Mouse (Mus musculus) heart, adult 11 months (tissue): ENCODE measurements around the gene Bcar3.
A peak's percentile ranks its signal among the peaks of the same experiment; 100 is the strongest.

Experiments used
- DNase-seq: peaks from one replicate; pipeline ENCODE4 v3.0.0; 2022

Gene Bcar3

DNA sequence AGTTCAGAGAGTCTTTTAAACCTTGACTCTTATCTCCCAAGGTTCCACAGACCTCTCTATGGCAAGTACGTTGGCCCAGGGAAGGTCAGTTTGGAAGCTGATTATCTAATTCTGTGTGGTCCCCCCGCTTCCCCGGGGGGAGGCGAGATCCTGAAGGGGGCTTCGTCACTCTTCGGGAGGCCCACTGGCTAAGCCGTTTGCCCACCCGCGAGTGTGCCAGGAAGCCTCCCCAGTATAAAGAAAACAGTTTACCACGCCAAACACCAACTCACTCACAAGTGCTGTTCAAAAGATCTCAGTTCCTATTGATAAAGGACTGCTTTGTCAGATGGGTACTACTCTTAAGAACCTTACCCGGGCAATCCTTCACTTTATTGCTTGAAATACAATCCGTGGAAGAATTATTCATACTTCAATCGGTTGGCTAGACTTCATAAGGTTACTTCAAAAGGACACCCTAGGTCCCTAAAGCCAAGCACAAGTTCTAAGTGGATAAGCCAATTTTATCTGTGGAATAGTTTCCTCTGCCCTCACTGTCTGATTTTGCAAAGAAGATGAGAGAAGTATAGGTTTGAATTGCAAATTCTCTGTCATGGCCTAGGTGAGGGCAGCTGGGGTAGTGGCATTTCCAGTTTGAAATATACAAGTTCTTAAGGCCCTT, 127.2 kb downstream of the Bcar3 start:
- DNase-seq, result no peak

- DNase-seq, result no peak
These were observed 127.9 kb downstream of the Bcar3 start for GRCm38 (mm10) chr3:122421802-122422201.

- DNase-seq, result no peak
These were observed 128.3 kb downstream of the Bcar3 start for GRCm38 (mm10) chr3:122422276-122422675.

DNA sequence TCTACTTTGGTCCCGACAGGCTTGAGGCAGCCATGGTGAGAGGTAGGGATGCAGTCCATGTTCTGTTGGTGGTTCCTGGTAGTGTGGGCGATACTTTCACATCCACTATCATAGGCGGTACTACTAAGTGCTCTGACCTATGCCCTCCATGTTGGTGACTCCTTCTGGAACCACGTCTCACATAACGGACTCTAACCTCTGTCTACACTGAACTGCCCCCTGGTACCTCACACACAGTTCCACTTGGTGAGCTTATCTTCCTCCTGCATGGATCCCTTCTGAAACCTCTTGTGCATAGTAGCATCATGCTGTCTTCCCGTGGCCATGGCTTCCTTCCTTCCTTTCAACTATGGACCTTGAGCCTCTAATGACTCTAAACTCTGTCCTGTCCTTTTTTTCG, 129.7 kb downstream of the Bcar3 start:
- DNase-seq, result no peak

DNA sequence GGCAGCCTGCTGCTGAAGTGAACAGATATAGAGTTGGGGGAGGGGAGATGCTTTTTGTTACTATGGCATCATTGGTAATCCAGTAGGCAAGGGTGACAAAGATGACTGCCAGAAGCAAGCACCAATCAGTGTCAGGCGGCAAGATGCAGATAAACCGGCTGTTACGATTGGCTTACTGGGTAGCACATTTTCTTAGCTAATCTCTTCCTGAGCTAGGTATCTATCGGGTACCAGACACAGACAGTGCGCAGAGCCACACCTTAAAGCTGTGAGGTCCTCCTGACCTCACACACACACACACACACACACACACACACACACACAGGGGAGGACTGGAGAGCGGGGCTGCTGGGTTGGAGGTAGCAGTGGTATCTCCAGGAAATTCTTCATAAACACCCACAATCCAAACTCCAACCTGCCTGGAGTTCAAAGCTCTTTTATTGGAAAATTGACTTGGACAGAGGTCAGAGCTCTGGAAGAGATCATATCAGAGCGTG, 134.4 kb downstream of the Bcar3 start:
- DNase-seq, result peak; percentile 82

DNA sequence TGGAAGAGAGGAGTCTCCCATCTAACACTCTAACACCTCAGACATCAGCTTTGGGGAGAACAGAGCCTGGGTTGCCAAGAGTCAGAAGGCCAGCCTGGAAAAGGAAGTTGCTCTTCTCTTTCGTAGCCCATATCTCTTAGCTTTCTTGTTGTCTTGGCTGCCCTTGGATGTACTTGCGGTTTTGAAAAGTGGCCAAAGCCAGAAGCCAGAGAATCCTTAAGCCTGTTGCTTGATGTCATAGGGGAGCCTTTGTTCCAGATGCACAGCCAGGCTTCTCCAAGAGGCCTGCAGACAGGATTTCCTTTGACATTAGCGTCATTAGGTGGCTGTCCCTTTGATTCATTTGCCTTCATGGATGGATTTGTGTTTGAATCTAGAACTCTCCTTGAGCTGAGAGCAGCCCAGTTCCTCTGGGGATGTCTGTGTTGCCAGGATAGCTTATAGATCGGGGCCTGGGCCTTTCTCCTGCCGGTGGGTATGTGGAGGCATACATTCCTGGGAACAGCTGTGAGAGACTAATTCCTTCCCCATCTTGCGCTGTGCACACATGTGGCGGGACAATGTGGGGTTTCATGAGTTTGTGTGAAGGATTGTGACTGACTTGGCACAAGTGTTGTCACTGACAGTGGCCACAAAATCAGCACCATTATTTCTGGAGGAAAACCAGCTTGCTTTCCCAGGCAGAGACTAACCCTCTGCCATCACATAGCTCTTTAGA, 137.0 kb downstream of the Bcar3 start:
- DNase-seq, result peak; percentile 98

- peak; percentile 90 for DNase-seq
These were observed 139.0 kb downstream of the Bcar3 start for GRCm38 (mm10) chr3:122432811-122433406.

- no peak for DNase-seq
These were observed 140.2 kb downstream of the Bcar3 start for GRCm38 (mm10) chr3:122433975-122434626.

DNA sequence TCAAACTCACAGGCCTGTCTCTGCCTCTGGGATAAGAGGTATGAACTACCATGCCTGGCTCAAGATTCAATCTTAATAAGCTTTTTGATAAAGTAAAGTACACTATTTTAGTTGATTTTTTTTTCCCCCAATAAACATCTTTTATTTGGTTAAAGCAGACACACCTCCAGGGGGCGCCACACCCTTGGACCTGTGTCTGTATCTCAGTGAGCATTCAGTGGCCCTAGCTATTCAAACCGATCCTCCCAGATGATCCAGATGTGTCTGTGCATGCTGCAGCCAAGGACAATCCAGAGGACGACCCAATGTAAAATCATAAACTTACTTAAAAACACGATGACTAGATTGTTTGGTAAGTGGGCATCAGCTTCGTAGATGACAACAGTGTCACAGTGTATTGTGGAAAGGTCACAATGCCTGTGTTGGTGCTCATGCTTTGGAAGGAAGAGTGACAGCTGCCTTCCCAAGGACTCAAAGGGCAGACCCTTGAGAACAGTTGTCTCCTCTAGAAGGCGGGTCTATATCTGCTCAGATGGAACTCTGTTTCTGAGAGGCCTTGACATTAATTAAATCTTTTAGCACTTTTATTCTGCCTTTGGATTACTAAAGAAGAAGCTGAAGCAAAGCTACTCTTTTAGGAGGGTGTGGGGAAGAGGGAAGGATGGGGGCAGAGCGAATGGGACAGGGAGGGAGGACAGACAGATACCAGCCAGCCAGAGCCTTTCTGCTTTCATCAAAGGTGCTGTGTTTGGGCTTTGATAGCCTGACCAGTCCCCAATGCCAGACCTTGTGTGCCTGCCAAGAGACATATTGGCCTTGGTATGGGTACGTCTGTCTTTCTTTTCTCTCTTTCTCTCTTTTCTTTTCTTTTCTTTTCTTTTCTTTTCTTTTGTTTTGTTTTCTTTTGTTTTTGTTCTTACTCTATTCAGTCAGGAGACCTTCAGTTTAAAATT, 141.3 kb downstream of the Bcar3 start:
- no peak for DNase-seq

- DNase-seq, result no peak
These were observed 144.3 kb downstream of the Bcar3 start for GRCm38 (mm10) chr3:122438143-122438825.

DNA sequence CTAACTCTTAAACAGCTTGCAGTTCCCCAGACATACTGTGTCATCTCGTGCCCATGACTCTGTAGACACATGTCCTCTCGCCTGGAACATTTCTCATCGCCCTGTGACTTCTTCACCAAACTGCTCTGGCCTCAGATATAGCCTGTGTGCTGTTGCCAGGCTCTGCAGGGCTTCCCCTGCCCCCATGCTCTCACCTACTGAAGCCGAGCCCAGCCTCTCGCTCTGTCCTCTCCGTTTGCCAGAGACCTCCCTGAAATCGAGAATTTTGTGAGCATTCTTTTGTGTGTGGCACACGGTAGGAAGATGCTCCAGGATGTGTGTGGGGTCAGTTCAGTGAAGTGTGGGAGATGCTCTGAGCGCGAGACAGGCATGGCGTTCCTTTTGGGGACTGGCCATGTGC, 151.8 kb downstream of the Bcar3 start:
- DNase-seq, result no peak

DNA sequence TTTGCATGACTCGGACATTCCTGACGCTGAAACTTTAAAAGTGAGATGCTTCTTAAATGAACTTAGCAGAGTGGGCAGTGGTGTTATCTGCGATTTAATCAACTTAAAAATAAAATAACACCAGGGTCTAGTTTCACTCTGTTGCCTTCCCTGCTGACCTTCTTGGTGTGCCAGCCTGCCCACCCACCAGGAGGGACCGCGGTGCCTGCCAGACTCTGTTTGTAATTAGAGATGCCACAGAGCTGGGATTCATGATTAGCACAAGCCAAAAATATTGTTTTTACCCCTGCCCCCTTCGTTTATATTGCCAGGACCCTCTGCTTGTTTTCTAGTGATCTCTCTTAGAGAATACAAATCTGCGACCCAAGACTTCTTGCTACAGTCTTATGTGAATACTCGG, 152.7 kb downstream of the Bcar3 start:
- no peak for DNase-seq

- DNase-seq, result no peak
These were observed 154.3 kb downstream of the Bcar3 start for GRCm38 (mm10) chr3:122448196-122448595.

GRCm38 (mm10) chr3:122450041-122450440, 156.1 kb downstream of the Bcar3 start:
- DNase-seq, result no peak

GRCm38 (mm10) chr3:122453875-122454274, 159.9 kb downstream of the Bcar3 start:
- peak; percentile 72 for DNase-seq

DNA sequence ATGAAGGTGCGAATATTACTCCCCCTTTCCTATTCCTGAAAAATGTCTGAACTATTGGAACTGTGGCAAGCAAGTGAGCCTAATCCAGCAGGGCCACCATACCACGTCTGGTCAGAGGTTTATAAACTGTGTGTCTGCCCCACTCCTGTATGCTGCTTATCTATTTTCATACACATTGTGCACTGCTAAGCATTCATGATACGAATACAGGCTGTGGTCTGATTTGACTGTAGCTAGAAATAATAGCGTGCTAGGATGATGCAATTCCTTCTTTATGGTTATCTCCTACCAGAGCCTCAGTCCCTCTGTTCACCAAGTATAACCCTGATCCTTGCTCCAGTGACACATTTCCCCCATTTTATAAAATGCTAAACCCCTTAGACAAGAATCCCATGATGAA, 162.2 kb downstream of the Bcar3 start:
- DNase-seq, result no peak

DNA sequence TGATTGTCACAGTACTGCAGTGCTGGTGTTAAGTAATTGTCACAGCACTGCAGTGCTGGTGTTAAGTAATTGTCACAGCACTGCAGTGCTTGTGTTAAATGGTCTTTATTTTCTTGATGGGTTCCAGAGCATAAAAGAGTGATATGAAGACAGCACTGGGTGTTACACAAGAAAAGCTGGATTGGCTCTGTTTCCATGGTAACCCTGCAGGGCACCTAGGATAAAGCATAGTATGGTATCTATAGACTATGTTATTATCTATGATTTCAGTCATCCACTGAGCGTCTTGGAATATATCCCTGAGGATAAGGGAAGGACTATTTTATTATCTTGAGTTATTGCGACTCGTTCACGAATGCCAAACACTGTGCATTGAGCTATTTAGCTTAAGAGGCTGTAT, 162.9 kb downstream of the Bcar3 start:
- no peak for DNase-seq

- DNase-seq, result no peak
These were observed 163.8 kb downstream of the Bcar3 start for GRCm38 (mm10) chr3:122457723-122458122.

- no peak for DNase-seq
These were observed 164.8 kb downstream of the Bcar3 start for GRCm38 (mm10) chr3:122458743-122459142.

GRCm38 (mm10) chr3:122460848-122461511, 167.0 kb downstream of the Bcar3 start:
- DNase-seq, result no peak

DNA sequence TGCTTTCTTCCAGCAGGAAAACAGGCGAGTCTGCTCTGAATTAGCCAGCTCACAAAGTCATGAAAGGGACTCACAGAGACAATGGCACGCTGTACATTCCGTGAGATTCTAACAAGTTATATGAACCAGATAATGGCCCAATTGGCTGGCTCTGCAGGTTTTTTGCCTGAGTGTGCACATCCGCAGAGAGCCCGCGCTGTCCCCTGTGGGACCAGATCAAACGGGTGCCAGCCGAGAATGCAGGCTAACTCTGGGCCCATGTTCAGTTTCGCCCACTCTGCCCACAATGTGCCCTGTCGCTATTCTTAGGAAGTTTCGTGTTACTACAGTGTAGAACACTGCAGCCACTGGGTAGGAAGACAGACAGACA, 167.6 kb downstream of the Bcar3 start:
- DNase-seq, result no peak
